Mouse (Mus musculus) neural tube, embryonic 13.5 days (tissue): Measurements from ENCODE around the gene Tcf3. TPM values are rescaled to one million over a fixed set of nuclear protein-coding genes. Genes with fewer than 3 reads are reported as not detected.
A peak's percentile ranks its signal among the peaks of the same experiment; 100 is the strongest.

Experiments used
- ATAC-seq: fragments of 200-750 bp; cut with Nextera tagmentation; 2 replicates; pipeline ENCODE4 v1.8.0; 2017; ENCODE audit warnings: low read depth, mild to moderate bottlenecking, moderate TSS enrichment, moderate library complexity
- H3K27ac ChIP-seq: fragments of 300-500 bp; sonication (generic); replicated peaks from 2 replicates; pipeline ENCODE4 v1.5.1; 2015; ENCODE audit warnings: moderate library complexity, mild to moderate bottlenecking, inconsistent platforms
- H3K27me3 ChIP-seq: fragments of 300-500 bp; sonication (generic); 2 replicates; pipeline ENCODE4 v1.6.1; 2015; ENCODE audit warnings: mild to moderate bottlenecking, inconsistent platforms
- H3K36me3 ChIP-seq: fragments of 300-500 bp; sonication (generic); 2 replicates; pipeline ENCODE4 v1.6.1; 2015; ENCODE audit warnings: mild to moderate bottlenecking, inconsistent platforms
- H3K4me1 ChIP-seq: fragments of 300-500 bp; sonication (generic); replicated peaks from 2 replicates; pipeline ENCODE4 v1.6.1; 2015; ENCODE audit warnings: inconsistent platforms
- H3K4me2 ChIP-seq: fragments of 300-500 bp; sonication (generic); 2 replicates; pipeline ENCODE4 v1.6.1; 2015; ENCODE audit warnings: inconsistent platforms, mild to moderate bottlenecking, moderate library complexity
- H3K4me3 ChIP-seq: fragments of 300-500 bp; sonication (generic); 2 replicates; pipeline ENCODE4 v1.5.1; 2015; ENCODE audit warnings: mild to moderate bottlenecking, inconsistent platforms
- H3K9ac ChIP-seq: fragments of 300-500 bp; sonication (generic); 2 replicates; pipeline ENCODE4 v1.6.1; 2015; ENCODE audit warnings: moderate library complexity, mild to moderate bottlenecking, inconsistent platforms
- H3K9me3 ChIP-seq: fragments of 300-500 bp; sonication (generic); 2 replicates; pipeline ENCODE4 v1.6.1; 2016; ENCODE audit warnings: inconsistent platforms
- WGBS: fragments of 180-500 bp; shearing (Covaris S2); methylation state at CpG from one replicate; pipeline ENCODE4 v1.1.7; 2015; 5-methylcytosine and 5-hydroxymethylcytosine counted together
- polyA plus RNA-seq: library from polyadenylated mRNA; unstranded; fragments of >200 nt; fragmentation: Nextera tagmentation; extraction: Ambion mirVana; gene quantifications from 2 replicates; pipeline ENCODE4 v1.2.1, GENCODE M21; 2015

Tcf3 gene
- polyA plus RNA-seq, 1 experiment from 2014 or later, result 62.1 TPM

DNA sequence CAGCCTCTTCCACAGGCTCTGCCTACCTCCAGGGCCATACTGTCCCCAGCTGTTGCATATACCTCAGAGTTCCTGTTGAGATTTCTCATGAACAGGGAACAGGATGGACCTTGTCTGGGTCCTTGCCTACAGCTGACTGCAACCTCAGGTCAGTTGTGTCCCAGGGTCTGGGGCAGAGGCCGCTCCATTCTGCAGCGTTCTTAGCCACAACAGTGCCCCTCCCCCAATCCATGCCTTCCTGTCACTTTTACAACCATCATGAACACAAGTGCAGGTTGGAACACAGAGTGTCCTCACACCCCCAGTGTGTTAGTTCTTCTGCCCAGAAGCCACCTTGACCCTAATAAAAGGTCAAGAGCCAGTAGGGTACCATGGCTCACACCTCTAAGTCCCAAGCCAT is 44.7 kb downstream of the Tcf3 start:
- peaks cover 54% of the 10 kb centered on the region for H3K36me3 ChIP-seq
- 0 out of 2 replicates have a peak overlapping the region, but pooled peaks have one; percentile 99 for H3K4me3 ChIP-seq
- H3K27me3 ChIP-seq, result no peaks in the 10 kb centered on the region

DNA sequence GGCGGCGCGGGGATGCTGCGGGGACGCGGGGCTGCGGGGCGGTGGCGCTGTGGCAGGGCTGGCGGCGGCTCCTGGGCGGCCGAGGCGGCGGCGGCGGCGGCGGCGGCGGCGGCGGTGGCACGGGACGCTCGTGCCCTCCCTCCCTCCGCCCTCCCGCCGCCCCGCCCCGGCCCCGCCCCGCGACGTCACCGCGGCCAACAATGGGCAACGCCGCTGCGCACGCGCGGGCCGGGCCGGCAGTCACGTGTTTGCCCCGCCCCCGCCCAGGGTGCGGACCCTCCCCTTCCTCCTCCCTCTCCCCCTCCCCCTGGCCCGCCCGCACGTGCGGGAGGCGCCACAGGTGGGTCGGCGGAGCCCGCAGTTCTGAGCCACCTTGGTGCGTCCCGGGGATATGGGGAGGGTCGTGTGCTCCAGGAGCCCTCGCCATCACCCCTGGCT is 45.9 kb downstream of the Tcf3 start, which contains the start of gene Mex3d:
Gene Mex3d, minus strand, starts transcription at position 138 of the 438 bp plus-strand sequence.
- Histone ChIP-seq H3K9me3 (no peaks in the 10 kb centered on the region), H3K36me3 (peaks cover 54% of the 10 kb centered on the region), H3K4me3 (peak within 1 kb of the TSS; percentile 99), H3K4me2 (peak within 1 kb of the TSS; percentile 100), H3K27ac (peak within 1 kb of the TSS; percentile 99), H3K27me3 (no peaks in the 10 kb centered on the region), H3K4me1 (peaks cover 43% of the 10 kb centered on the region), H3K9ac (peak within 1 kb of the TSS; percentile 100)
- ATAC-seq, result peak; percentile 26
- 1% methylated on average over 12 of the region's 61 CpGs for WGBS

More for the DNA sequence above, 44.7 kb downstream of the Tcf3 start:
- H3K9ac ChIP-seq, result peak overlapping the region; percentile 100; the same call in 1 of the 2 replicates
- no peak for ATAC-seq
- H3K4me2 ChIP-seq, result peak overlapping the region; percentile 91
- 29% methylated on average over 2 of the region's 2 CpGs for WGBS
- H3K4me1 ChIP-seq, result peaks cover 31% of the 10 kb centered on the region
- no peak overlapping the region for H3K27ac ChIP-seq
- H3K9me3 ChIP-seq, result no peaks in the 10 kb centered on the region

DNA sequence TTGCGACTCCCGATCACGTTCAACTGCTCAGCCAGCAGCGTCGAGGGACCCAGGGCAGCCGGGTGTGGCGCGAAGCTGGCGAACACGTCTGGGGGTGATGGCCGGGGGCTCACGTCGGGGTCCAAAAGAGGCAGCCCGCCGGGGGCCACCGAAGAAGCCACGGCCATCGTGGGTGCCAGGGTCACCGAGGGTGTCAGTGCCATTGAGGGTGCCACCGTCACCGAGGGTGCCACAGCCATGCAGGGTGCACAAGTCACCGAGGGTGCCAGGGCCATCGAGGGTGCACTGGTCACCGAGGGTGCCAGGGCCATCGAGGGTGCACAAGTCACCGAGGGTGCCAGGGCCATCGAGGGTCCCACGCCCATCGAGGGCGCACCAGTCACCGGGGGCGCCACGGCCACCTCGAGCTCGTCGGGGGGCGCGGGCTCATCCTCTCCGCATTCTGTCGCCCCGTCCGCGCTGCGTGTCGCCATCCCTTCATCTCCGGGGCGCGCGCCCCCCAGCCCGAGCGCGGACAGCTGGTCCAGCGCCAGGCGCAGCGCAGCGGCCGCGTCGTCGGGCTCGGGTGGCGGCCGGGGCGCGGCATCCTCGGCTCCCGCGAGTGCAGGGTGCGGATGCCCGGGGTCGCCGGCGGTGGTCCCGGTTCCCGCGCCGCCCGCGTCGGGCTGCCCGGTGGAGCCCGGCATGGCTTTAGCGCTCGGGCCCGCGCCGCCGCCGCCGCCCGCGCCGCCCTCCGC is 46.5 kb downstream of the Tcf3 start:
- under 1% methylated on average over 79 of the region's 94 CpGs for WGBS
- ATAC-seq, result no peak; the same call in 1 of the 2 replicates
- peaks cover 54% of the 10 kb centered on the region for H3K36me3 ChIP-seq

DNA sequence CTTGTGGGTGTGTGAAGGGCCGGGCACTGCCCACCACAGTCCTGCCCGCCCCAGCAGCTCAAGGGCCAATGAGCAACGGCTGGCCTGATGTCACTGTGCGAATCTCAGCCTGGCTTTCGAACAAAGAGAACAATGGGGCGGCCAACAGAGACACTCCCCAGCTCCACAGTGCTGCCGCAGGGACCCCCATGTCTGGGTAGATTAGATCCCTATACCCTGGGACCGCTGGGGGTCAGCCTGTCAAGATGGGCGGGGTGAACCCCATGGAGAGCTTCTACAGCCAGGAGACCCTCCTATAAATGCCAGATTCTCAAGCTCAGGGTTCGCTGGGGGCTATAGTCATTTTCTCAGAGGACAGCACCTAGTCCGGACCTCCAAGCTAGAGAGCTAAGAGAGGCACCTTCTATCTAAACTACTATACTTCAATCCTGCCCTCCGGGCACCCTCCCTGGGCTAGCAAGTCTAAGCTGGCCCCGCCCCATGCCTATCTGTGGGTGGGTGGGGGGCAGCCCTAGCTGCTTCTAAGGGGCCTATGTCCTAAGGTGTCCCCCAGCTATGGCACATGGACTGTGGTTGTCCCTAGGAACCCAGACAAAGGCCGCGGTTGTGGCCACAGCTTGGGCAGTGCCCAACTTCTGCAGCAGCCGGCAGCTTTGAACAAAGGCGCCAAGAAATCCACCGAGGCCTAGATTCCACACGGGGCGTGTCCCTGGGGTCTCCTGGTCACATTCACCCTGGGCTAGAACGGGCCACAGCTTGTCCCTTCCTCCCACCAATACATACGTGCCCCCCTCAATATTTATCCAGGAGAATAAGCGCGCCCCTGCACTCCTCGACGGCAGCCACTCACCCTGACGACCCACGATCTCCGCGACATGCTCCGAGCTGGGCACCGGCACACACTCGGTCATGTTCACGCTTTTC is 47.4 kb downstream of the Tcf3 start:
- peak overlapping the region; percentile 100 for H3K4me2 ChIP-seq
- peak overlapping the region; percentile 99 for H3K27ac ChIP-seq
- H3K36me3 ChIP-seq, result peaks cover 54% of the 10 kb centered on the region
- H3K4me3 ChIP-seq, result peak overlapping the region; percentile 99
- H3K9me3 ChIP-seq, result no peaks in the 10 kb centered on the region
- H3K4me1 ChIP-seq, result peaks cover 53% of the 10 kb centered on the region
- no peaks in the 10 kb centered on the region for H3K27me3 ChIP-seq
- peak overlapping the region; percentile 100 for H3K9ac ChIP-seq
- under 1% methylated on average over 34 of the region's 34 CpGs for WGBS
- peak; percentile 64 for ATAC-seq

More for the DNA sequence above, 46.5 kb downstream of the Tcf3 start:
- no peaks in the 10 kb centered on the region for H3K9me3 ChIP-seq
- no peaks in the 10 kb centered on the region for H3K27me3 ChIP-seq
- peak overlapping the region; percentile 100 for H3K4me2 ChIP-seq
- peaks cover 45% of the 10 kb centered on the region for H3K4me1 ChIP-seq
- peak overlapping the region; percentile 100 for H3K9ac ChIP-seq
- peak overlapping the region; percentile 99 for H3K4me3 ChIP-seq
- H3K27ac ChIP-seq, result peak overlapping the region; percentile 99

DNA sequence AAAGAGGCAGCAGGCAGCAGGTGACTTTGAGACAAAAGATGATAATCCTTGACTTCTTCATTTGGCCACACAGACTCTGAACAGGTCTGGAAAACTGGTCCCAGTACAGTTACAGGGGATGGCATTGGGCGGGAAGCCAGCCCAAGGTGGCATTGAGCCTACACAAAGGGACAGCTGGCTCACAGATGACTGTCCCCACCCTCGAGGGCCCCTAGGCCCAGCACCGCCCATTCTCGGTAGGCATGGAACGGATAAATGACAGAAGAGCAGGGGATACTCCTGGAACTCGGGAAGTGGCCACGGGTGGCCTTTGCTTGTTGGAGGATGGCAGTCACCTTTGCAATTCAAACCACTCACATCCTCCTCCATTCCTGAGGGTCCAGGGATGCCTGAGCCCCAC is 48.1 kb downstream of the Tcf3 start:
- H3K4me2 ChIP-seq, result peak overlapping the region; percentile 100
- H3K9ac ChIP-seq, result peak overlapping the region; percentile 100
- H3K9me3 ChIP-seq, result no peaks in the 10 kb centered on the region
- ATAC-seq, result no peak; the same call in 1 of the 2 replicates
- H3K4me1 ChIP-seq, result peaks cover 58% of the 10 kb centered on the region
- peak overlapping the region; percentile 99 for H3K27ac ChIP-seq
- 6% methylated on average over 7 of the region's 7 CpGs for WGBS
- H3K4me3 ChIP-seq, result peak overlapping the region; percentile 99
- H3K36me3 ChIP-seq, result peaks cover 52% of the 10 kb centered on the region
- H3K27me3 ChIP-seq, result no peaks in the 10 kb centered on the region

DNA sequence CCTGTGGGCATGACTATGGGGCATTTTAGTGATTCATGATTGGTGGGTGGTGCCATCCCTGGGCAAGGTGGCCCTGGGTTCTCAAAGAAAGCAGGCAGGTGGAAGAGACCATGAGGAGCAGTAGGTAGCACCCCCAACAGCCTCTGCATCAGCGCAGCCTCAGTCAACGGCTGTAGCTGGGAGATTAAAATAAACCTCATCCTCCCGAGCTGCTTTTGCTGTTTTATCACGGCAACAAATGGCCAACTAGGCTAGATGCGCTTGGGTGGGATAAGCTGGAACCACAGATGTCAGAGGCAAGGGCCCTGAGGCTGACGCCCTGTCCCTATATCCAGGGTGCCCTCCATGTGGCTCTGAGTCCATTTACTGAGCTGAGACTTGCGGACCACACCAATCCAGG is 48.7 kb downstream of the Tcf3 start:
- H3K4me2 ChIP-seq, result peak overlapping the region; percentile 100
- H3K9ac ChIP-seq, result peak overlapping the region; percentile 100
- H3K27me3 ChIP-seq, result no peaks in the 10 kb centered on the region
- peaks cover 51% of the 10 kb centered on the region for H3K36me3 ChIP-seq
- no peaks in the 10 kb centered on the region for H3K9me3 ChIP-seq
- ATAC-seq, result no peak
- peak overlapping the region; percentile 99 for H3K4me3 ChIP-seq
- peak overlapping the region; percentile 99 for H3K27ac ChIP-seq
- 60% methylated on average over 7 of the region's 7 CpGs for WGBS
- peaks cover 58% of the 10 kb centered on the region for H3K4me1 ChIP-seq

DNA sequence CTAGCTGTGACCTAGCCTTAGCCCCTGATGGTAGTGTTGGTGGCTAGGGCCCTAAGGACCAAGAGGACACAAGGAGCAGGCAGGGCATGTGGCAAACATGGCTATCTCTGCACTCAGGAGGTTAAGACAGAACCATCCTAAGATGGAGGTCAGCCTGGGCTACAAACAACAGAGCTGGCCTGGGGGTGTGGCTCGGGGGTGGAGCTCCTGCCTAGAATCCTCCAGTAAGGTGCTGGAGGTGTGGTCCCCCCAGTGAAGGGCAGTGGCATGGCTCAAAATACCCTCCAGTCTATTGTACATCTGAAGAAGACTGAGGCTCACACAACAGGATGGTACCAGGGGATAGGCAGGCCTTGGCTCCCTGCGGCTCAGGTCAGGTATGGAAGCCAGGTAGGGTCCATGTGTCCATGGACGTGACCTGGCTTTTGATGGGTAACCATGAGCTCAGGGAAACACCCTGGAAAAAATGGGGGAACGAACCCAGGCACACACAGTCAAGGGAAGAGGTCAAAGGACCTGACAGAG is 49.3 kb downstream of the Tcf3 start:
- H3K4me3 ChIP-seq, result peak overlapping the region; percentile 99
- peaks cover 57% of the 10 kb centered on the region for H3K36me3 ChIP-seq
- H3K9me3 ChIP-seq, result no peaks in the 10 kb centered on the region
- H3K27ac ChIP-seq, result peak overlapping the region; percentile 99
- 86% methylated on average over 4 of the region's 4 CpGs for WGBS
- no peaks in the 10 kb centered on the region for H3K27me3 ChIP-seq
- H3K4me2 ChIP-seq, result peak overlapping the region; percentile 100
- peaks cover 58% of the 10 kb centered on the region for H3K4me1 ChIP-seq
- ATAC-seq, result no peak
- H3K9ac ChIP-seq, result peak overlapping the region; percentile 100

DNA sequence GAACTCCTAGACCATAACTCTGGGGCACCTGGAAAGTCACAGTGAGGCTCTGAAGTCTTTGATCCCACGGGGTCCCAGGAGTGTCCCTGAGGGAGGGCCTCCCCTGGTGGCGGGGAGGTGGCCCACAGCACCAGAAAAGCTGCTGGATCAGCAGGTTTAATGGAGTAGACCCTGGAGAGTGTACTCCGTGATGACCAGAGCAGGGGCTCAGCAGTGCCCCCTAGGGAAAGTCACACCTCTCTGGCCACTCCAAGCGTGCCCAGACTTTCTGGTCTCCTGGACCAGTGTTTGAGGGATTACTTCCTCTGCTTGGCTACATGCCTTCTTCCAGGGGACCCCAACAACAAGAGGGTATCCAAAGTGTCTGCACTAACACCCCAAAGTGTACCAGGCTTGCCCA is 50.0 kb downstream of the Tcf3 start:
- H3K27ac ChIP-seq, result no peak overlapping the region
- H3K4me1 ChIP-seq, result peaks cover 53% of the 10 kb centered on the region
- 62% methylated on average over 4 of the region's 4 CpGs for WGBS
- no peaks in the 10 kb centered on the region for H3K27me3 ChIP-seq
- H3K4me3 ChIP-seq, result peak overlapping the region; percentile 99
- H3K9me3 ChIP-seq, result no peaks in the 10 kb centered on the region
- H3K36me3 ChIP-seq, result peaks cover 57% of the 10 kb centered on the region
- H3K9ac ChIP-seq, result peak overlapping the region; percentile 100
- peak overlapping the region; percentile 100 for H3K4me2 ChIP-seq
- no peak for ATAC-seq

DNA sequence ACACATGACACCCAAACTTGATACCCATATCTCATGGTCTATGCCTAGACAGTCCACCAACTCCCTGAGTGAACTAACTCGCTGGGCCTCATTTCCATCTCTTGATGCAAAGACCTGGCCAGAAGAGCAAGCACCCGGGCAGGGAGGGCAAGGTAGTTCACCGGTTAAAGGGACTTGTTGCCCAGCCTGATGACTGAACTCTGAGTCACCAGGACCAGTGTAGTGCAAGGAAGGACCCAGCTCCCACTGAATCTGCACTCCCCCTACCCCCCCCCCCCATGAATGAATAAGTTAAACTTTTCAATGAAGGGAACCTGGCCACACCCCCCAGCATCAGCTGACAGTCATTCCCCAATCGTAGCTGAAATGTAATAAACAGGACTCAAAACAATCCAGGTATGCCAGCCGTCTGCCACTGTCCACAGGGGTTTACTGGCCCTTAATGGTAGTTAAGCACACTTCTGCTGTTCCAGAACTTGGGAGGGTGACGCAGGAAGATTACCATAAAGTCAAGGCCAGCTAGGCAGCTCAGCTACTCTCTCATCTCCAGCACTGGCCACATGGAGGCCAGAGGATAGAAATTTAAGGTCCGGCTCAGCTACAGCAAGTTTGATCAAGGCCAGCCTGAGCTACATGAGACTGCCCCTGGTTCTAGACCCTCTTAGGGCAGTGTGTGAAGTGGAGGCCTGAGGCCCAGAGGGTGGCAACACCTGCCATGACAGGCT is 50.6 kb downstream of the Tcf3 start:
- Histone ChIP-seq H3K27ac (no peak overlapping the region), H3K9ac (peak overlapping the region; percentile 100), H3K36me3 (peaks cover 57% of the 10 kb centered on the region), H3K4me1 (peaks cover 47% of the 10 kb centered on the region), H3K9me3 (no peaks in the 10 kb centered on the region), H3K4me2 (peak overlapping the region; percentile 100), H3K4me3 (peak overlapping the region; percentile 99), H3K27me3 (no peaks in the 10 kb centered on the region)
- no peak for ATAC-seq
- 84% methylated on average over 7 of the region's 7 CpGs for WGBS

DNA sequence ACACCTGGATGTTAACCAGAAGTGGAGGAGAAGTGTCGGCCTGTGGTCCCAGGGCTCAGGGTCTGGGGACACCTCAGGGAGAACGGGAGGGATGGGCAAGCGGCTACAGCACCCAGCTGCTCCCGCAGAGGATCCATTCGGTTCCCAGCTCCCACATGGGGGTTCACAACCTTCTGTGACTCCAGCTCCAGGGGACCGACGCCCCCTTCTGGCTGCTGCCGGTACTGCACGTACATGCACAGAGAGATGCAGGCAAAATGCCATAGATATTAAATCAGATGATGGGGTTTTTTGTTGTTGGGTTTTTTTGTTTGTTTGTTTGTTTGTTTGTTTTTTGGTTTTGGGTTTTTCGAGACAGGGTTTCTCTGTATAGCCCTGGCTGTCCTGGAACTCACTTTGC is 55.7 kb downstream of the Tcf3 start:
- no peak overlapping the region for H3K4me3 ChIP-seq
- H3K9me3 ChIP-seq, result no peaks in the 10 kb centered on the region
- H3K4me1 ChIP-seq, result peaks cover 17% of the 10 kb centered on the region
- H3K27ac ChIP-seq, result no peak overlapping the region
- WGBS, result 54% methylated on average over 10 of the region's 10 CpGs
- no peak overlapping the region for H3K9ac ChIP-seq
- H3K27me3 ChIP-seq, result no peaks in the 10 kb centered on the region
- no peak overlapping the region for H3K4me2 ChIP-seq
- no peak for ATAC-seq
- H3K36me3 ChIP-seq, result peaks cover 34% of the 10 kb centered on the region

DNA sequence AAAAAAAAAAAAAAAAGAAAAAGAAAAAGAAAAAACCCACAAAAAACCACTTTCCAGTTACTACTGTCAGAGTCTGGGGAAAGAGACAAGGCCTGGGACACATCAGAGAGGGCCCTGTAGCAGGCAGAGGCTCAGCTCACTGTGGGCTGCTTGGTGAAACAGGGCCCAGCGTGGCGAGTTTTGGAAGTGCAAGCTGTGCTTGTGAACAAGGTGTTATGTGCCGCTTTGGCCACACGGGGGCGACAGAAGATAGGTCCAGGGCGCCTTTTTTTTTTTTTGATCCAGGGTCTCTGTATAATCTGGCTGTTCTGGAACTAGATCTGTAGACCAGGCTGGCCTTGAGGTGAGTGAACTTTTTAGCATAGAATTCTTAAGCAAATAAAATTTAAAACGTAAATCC is 57.3 kb downstream of the Tcf3 start:
- H3K9me3 ChIP-seq, result no peaks in the 10 kb centered on the region
- 2% methylated on average over 7 of the region's 7 CpGs for WGBS
- H3K27ac ChIP-seq, result no peak overlapping the region
- H3K36me3 ChIP-seq, result peaks cover 18% of the 10 kb centered on the region
- no peak overlapping the region for H3K4me3 ChIP-seq
- no peak overlapping the region for H3K9ac ChIP-seq
- H3K4me2 ChIP-seq, result no peak overlapping the region
- no peaks in the 10 kb centered on the region for H3K27me3 ChIP-seq
- peak; percentile 33; the same call in 1 of the 2 replicates for ATAC-seq
- H3K4me1 ChIP-seq, result peaks cover 15% of the 10 kb centered on the region
